ENCODE assay signal across 8 mouse cellular contexts in the genomic region with DNA sequence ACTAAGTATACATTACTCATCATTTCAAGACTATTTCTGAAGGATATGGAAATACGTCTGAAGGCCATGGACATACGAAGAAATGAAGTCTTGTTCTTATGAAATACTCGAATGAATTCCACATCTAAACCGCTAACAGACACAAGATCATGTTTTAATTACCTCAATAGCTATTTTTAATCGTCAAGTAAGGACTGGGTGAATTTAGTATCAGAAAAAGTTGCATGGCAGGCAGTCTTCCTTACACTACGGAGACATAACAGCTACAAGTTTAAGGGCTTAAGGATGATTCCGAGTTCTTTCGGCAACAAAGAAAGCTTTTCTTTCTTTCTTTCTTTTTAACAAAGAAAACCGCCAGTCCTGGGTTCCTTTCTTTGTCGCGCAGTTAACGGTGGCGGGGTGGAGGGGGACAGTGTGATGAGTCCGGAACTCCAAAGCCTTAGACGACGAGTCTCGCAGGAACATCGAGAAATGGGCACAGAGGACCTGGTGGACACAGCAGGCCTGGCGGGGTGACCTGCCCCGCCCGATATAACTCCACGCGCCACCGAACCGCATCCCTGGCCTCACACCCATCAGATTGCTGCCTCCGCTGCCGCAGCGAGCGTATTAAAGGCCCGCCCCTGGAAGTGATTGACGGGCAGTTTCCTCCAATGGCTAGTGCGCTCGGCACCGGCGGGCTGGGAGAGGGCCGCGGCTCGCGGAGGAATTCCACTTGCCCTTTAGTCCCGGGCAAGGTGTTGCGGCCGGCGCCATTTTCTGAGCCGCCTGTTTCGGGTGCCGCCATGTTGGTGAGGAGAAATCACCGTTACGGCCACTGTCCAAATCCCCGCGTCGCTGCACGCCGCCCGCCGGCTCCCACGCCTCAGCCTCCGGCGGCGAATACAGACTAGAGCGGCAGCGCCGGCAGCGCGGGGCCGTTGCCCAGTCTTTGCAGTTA. TPM values are rescaled to one million over a fixed set of nuclear protein-coding genes. Genes with fewer than 3 reads are reported as not detected.
A peak's percentile ranks its signal among the peaks of the same experiment; 100 is the strongest.
DNase-seq lines count a peak whose midpoint lies in the region; ATAC-seq and TF ChIP-seq lines count a peak whose summit lies in the region.

A gene (plus strand): TSS at position 762 of the 940 bp plus-strand sequence.

- H3K4me3 ChIP-seq in bone marrow macrophage, adult 2 months (ENCODE audit: insufficient read depth, low read length): peak within 1 kb of the TSS; percentile 87
- H3K4me3 ChIP-seq in embryonic fibroblast, embryonic 13.5 days (ENCODE audit: insufficient read depth, low read length): peak within 1 kb of the TSS; percentile 91
- H3K4me3 ChIP-seq in heart, embryonic 10.5 days: peak within 1 kb of the TSS; percentile 88
- H3K4me3 ChIP-seq in kidney, embryonic 15.5 days (replicated peaks): peak within 1 kb of the TSS; percentile 92

- peak within 1 kb of the TSS; percentile 94 for H3K27ac ChIP-seq in bone marrow macrophage, adult 2 months (ENCODE audit: insufficient read depth, low read depth, low read length)
- peak within 1 kb of the TSS; percentile 98 for H3K27ac ChIP-seq in embryonic fibroblast, embryonic 13.5 days (ENCODE audit: insufficient read depth, low read length)
- H3K27ac ChIP-seq in heart, embryonic 10.5 days: peak within 1 kb of the TSS; percentile 100
- peak within 1 kb of the TSS; percentile 100 for H3K27ac ChIP-seq in kidney, embryonic 15.5 days

- no peaks in the 10 kb centered on the region for H3K9me3 ChIP-seq in heart, embryonic 10.5 days
- H3K9me3 ChIP-seq in kidney, embryonic 15.5 days (replicated peaks): no peaks in the 10 kb centered on the region

- H3K27me3 ChIP-seq in heart, embryonic 10.5 days (ENCODE audit: insufficient read depth, poor library complexity, severe bottlenecking): no peaks in the 10 kb centered on the region
- H3K27me3 ChIP-seq in kidney, embryonic 15.5 days: no peaks in the 10 kb centered on the region

- H3K4me1 ChIP-seq in bone marrow macrophage, adult 2 months (ENCODE audit: control insufficient read depth, insufficient read depth, low read length): peaks cover 13% of the 10 kb centered on the region
- H3K4me1 ChIP-seq in embryonic fibroblast, embryonic 13.5 days (ENCODE audit: control insufficient read depth, insufficient read depth, low read length): no peaks in the 10 kb centered on the region
- peaks cover 7% of the 10 kb centered on the region; the same call in 1 of the 2 replicates for H3K4me1 ChIP-seq in heart, embryonic 10.5 days
- peaks cover 8% of the 10 kb centered on the region for H3K4me1 ChIP-seq in kidney, embryonic 15.5 days

- DNase-seq in A20 (ENCODE audit: low read depth, low spot score): peak; percentile 99
- DNase-seq in heart, embryonic 10.5 days (ENCODE audit: low spot score): peak; percentile 99
- DNase-seq in liver: peak; percentile 98
- DNase-seq in spleen, postnatal 4 days (ENCODE audit: low spot score in 2 of 2): peak; percentile 98 to 99

- peak within 1 kb of the TSS; percentile 98 for H3K9ac ChIP-seq in kidney, embryonic 15.5 days

- H3K36me3 ChIP-seq in heart, embryonic 10.5 days: no peaks in the 10 kb centered on the region
- H3K36me3 ChIP-seq in kidney, embryonic 15.5 days: no peaks in the 10 kb centered on the region

- TF ChIP-seq CTCF in bone marrow macrophage, adult 2 months (IDR thresholded peaks at IDR 0.05; ENCODE audit: low read depth, low read length): no peak
- TF ChIP-seq CTCF in embryonic fibroblast, embryonic 13.5 days (IDR thresholded peaks at IDR 0.05; ENCODE audit: borderline replicate concordance, insufficient read depth, low read length): no peak

- ATAC-seq in kidney, embryonic 15.5 days (replicated peaks; ENCODE audit: low FRiP score): peak; percentile 98
- peak; percentile 98 for ATAC-seq in monocyte, adult 5-6 weeks (replicated peaks; ENCODE audit: insufficient number of reproducible peaks, low FRiP score, low TSS enrichment, poor library complexity, severe bottlenecking)

- peak within 1 kb of the TSS; percentile 64 for H3K4me2 ChIP-seq in kidney, embryonic 15.5 days

- 2% methylated on average over 65 of the region's 65 CpGs for WGBS in heart, embryonic 10.5 days
- 1% methylated on average over 65 of the region's 65 CpGs for WGBS in kidney, embryonic 15.5 days

- no peak; the same call in 1 of the 2 replicates for TF ChIP-seq POLR2A in bone marrow macrophage, adult 2 months (IDR thresholded peaks at IDR 0.05; ENCODE audit: borderline replicate concordance, low read depth, low read length)
- peak; percentile 96 for TF ChIP-seq POLR2A in embryonic fibroblast, embryonic 13.5 days (IDR thresholded peaks at IDR 0.05; ENCODE audit: low read depth, low read length)

RNA-seq across cellular contexts. Expression of the gene that starts here (rescaled TPM):
- 5.4 TPM in 2 replicates for polyA plus RNA-seq in bone marrow macrophage, adult 2 months (2012; ENCODE audit: insufficient read depth, insufficient read length, missing spikeins)
- polyA plus RNA-seq in embryonic fibroblast, embryonic 13.5 days (2011; ENCODE audit: insufficient read length, low read depth, missing spikeins): 4.9 and 6.2 TPM in 2 replicates
- 0.78 and 1.1 TPM in 2 replicates for polyA plus RNA-seq in heart, embryonic 10.5 days (2016; fragmentation: Nextera tagmentation; extraction: Ambion mirVana)
- 1.2 and 1.7 TPM in 2 replicates for polyA plus RNA-seq in kidney, embryonic 15.5 days (2015; fragmentation: Nextera tagmentation; extraction: Ambion mirVana)
- total RNA-seq in monocyte, adult 5-6 weeks (2017): 2.5 to 6.3 TPM (median 4.4 TPM) in 3 replicates

Comparison
In these comparisons a context has a peak if more than half of its experiments do, and no peak if none do; other contexts are left out.
1. Peak in every context shown above with its lines: DNase-seq, ATAC-seq, H3K4me3 ChIP-seq and H3K27ac ChIP-seq.